Mouse (Mus musculus): ENCODE results near the gene Bmpr1b.

DNA sequence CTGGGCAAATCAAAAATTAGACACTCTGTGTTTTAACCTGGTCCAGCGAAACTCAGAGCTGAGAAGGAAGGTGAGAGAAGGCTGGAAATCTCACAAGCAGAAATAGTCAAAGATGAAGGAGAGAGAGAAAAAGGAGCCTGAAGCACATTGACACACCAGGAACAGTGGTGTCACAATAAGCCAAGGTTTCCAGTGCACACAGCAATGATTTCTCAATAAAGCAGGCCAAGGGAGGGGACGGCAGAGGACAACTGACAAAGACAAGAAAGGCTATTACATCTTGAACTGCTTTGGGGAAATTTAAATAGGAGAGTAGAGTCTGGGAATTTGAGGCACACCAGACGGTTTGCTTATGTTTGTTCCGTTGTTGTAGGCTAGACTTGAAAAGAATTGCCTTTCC is 314.9 kb downstream of the Bmpr1b start:
- TF ChIP-seq CTCF (IDR thresholded peaks at IDR 0.05; ENCODE audit: control insufficient read depth, insufficient read depth, insufficient read length) = no peak
- TF ChIP-seq CEBPB (IDR thresholded peaks at IDR 0.05; ENCODE audit: low read depth) = no peak
- TF ChIP-seq MYOG (IDR thresholded peaks at IDR 0.05; ENCODE audit: control insufficient read depth, extremely low read depth, insufficient read length) = no peak
- no peak for TF ChIP-seq MAX (IDR thresholded peaks at IDR 0.05)
- no peak for TF ChIP-seq MYOD1 (IDR thresholded peaks at IDR 0.05; ENCODE audit: control insufficient read depth, insufficient read length, low read depth)

Measured in C2C12 (cell line).